Mouse (Mus musculus) thymus, adult 2 months (tissue): ENCODE measurements around the gene Btnl2. TPM values are rescaled to one million over a fixed set of nuclear protein-coding genes. Genes with fewer than 3 reads are reported as not detected.

ENCODE experiments used
- DNase-seq: peaks from one replicate; pipeline ENCODE4 v3.0.0; 2021
- H3K27ac ChIP-seq: fragments of 200-500 bp; 2 replicates; pipeline ENCODE4 v1.5.1; 2012; ENCODE audit warnings: low read length, control low read depth; ENCODE audit not compliant: control insufficient read depth, insufficient read depth
- H3K27me3 ChIP-seq: fragments of 200-500 bp; 2 replicates; pipeline ENCODE4 v1.6.1; 2012; ENCODE audit warnings: mild to moderate bottlenecking, low read length, moderate library complexity, mixed read lengths; ENCODE audit not compliant: control insufficient read depth, insufficient read depth
- H3K36me3 ChIP-seq: fragments of 200-500 bp; 2 replicates; pipeline ENCODE4 v1.6.1; 2012; ENCODE audit warnings: mild to moderate bottlenecking, low read length, moderate library complexity; ENCODE audit not compliant: control insufficient read depth, insufficient read depth
- H3K4me1 ChIP-seq: fragments of 200-500 bp; replicated peaks from 2 replicates; pipeline ENCODE4 v1.6.1; 2012; ENCODE audit warnings: low read length; ENCODE audit not compliant: control insufficient read depth, insufficient read depth
- H3K4me3 ChIP-seq: fragments of 200-500 bp; 2 replicates; pipeline ENCODE4 v1.5.1; 2012; ENCODE audit warnings: mild to moderate bottlenecking, low read length, control low read depth, moderate library complexity; ENCODE audit not compliant: control insufficient read depth, insufficient read depth
- CTCF ChIP-seq: fragments of 200-500 bp; IDR thresholded peaks from 2 replicates; pipeline ENCODE4 v1.5.1; 2012; ENCODE audit warnings: mild to moderate bottlenecking, control low read depth, low read length, moderate library complexity, borderline replicate concordance; ENCODE audit not compliant: control insufficient read depth, poor library complexity, insufficient read depth; ENCODE audit errors: extremely low read depth
- POLR2A ChIP-seq: fragments of 200-500 bp; IDR thresholded peaks from 2 replicates; pipeline ENCODE4 v1.6.1; 2012; ENCODE audit warnings: mild to moderate bottlenecking, low read length, control low read depth, moderate library complexity; ENCODE audit not compliant: control insufficient read depth, poor library complexity, insufficient read depth; ENCODE audit errors: extremely low read depth
- WGBS: fragments of 180-500 bp; shearing (Covaris S2); methylation state at CpG from one replicate; pipeline ENCODE4 v1.1.7; 2018; 5-methylcytosine and 5-hydroxymethylcytosine counted together
- polyA plus RNA-seq: library from polyadenylated mRNA; depleted of rRNA; stranded (reverse); fragments of >200 nt; gene quantifications from 2 replicates; pipeline ENCODE4 v1.2.3, GENCODE M21; 2012

The Btnl2 gene
- polyA plus RNA-seq, 1 experiment, result 1.4 TPM

DNA sequence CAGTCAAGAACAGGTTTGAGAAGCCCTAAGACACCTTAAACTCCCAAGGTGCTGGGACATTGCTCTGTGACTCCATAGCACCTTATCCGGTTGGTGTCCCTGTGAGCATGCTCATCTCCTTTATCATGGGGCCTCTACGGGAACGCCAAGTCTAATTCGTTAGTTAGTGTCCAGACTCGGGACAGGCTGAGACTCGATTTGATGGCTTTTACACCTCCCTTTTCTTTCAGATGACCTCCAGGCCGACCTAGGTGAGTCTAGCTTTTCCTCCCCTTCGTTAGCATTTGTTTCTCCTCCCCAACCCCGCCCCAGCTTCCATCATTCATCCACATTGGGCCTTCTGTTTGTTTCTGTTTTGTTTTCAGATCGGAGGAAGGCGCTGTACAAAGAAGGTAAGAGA lies 27.3 kb downstream of the Btnl2 start:
- no peaks in the 10 kb centered on the region for H3K27me3 ChIP-seq
- no peak overlapping the region for H3K4me3 ChIP-seq
- DNase-seq, result no peak
- no peaks in the 10 kb centered on the region for H3K4me1 ChIP-seq
- 91% methylated on average over 11 of the region's 11 CpGs for WGBS
- TF ChIP-seq POLR2A (no peak), CTCF (no peak)
- H3K36me3 ChIP-seq, result no peaks in the 10 kb centered on the region
- no peak overlapping the region for H3K27ac ChIP-seq

DNA sequence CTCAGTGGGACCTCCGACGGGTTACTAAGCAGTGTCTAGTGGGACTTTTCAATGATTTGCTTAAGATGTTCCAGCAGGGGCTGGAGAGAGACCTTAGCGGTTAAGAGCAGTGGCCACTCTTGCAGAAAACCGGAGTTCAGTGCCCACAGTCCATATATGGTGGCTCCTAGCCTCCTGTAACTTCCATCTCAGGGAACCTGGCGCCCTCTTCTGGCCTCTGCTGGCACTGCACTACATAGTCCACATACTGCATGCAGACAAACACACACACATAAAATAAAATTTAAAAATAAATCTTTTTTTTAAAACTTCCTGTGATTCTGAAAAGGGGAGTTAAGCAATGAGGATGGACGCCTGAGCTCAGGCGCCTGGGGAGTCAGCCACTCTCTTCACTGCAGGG lies 28.6 kb downstream of the Btnl2 start:
- no peak overlapping the region for H3K27ac ChIP-seq
- H3K4me3 ChIP-seq, result no peak overlapping the region
- 87% methylated on average over 7 of the region's 7 CpGs for WGBS
- no peaks in the 10 kb centered on the region for H3K27me3 ChIP-seq
- H3K36me3 ChIP-seq, result no peaks in the 10 kb centered on the region
- no peaks in the 10 kb centered on the region for H3K4me1 ChIP-seq
- DNase-seq, result peak; percentile 33
- TF ChIP-seq CTCF, result no peak
- no peak for TF ChIP-seq POLR2A

DNA sequence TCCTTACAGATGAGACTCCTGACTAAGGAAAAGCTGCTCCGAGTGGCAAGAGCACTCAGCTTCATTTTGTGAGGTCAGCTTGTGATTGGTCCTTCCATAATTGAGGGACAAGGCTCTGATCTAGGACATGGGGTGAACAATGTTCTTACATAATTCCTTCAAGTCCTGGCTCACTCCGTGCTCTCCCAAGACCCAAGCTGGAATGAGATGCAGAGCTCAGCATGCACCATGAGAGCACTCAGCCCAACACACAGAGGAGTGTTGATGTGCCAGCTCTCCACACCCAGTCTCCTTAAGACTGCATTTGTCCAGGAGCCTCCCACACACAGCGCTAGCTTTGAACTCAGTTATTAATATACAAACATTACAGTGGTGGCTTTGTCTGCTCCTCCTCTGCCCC lies 30.1 kb downstream of the Btnl2 start:
- no peak overlapping the region for H3K4me3 ChIP-seq
- H3K27me3 ChIP-seq, result no peaks in the 10 kb centered on the region
- H3K27ac ChIP-seq, result no peak overlapping the region
- no peak for DNase-seq
- WGBS, result 88% methylated on average over 3 of the region's 3 CpGs
- H3K36me3 ChIP-seq, result no peaks in the 10 kb centered on the region
- no peaks in the 10 kb centered on the region for H3K4me1 ChIP-seq
- TF ChIP-seq POLR2A (no peak), CTCF (no peak)

DNA sequence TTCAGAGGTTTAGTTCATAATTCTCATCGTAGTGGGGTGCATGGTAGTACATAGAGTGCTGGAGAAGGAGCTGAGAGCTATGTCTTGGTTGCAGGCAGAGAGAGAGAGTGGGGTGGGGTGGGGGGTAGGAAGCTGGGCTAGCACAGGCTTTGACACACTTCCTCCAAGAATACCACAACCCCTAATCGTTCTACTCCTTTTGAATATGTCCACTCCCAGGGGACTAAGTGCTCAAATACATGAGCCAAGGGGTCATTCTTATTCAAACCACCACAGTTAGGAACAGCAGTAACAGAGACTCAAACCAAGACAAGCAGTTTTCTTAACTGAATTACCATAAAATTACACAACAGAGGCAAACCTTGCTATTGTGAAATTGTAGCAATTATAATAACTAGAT lies 32.0 kb downstream of the Btnl2 start:
- 9% methylated on average over 2 of the region's 2 CpGs for WGBS
- no peak overlapping the region for H3K27ac ChIP-seq
- TF ChIP-seq POLR2A, result no peak
- TF ChIP-seq CTCF, result no peak

DNA sequence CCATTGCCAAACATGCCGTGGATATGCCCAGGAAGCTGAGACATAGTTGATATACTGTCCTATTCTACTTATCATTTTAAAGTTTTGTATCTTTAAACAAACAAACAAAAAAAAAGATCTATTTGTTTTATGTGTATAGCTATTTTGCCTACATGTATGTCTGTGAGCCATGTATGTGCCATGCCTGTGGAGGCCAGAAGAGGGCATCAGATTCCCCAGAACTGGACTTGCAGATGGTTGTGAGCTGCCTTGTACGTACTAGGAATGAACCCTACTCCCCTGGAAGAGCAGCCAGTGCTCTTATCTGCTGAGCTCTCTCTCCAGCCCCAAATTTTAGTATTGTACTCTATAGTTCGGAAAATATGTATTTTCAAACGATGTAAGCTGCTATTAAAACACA lies 33.9 kb downstream of the Btnl2 start:
- Histone ChIP-seq H3K4me3 (no peak overlapping the region), H3K36me3 (no peaks in the 10 kb centered on the region), H3K4me1 (peaks cover 8% of the 10 kb centered on the region; the same call in 1 of the 2 replicates), H3K27ac (no peak overlapping the region), H3K27me3 (peaks cover 5% of the 10 kb centered on the region; the same call in 1 of the 2 replicates)
- WGBS, result 46% methylated on average over 4 of the region's 4 CpGs
- peak; percentile 49 for DNase-seq
- no peak for TF ChIP-seq CTCF
- no peak for TF ChIP-seq POLR2A

More for the DNA sequence above, 32.0 kb downstream of the Btnl2 start:
- H3K4me1 ChIP-seq, result no peaks in the 10 kb centered on the region
- H3K4me3 ChIP-seq, result no peak overlapping the region
- no peaks in the 10 kb centered on the region for H3K36me3 ChIP-seq
- DNase-seq, result no peak
- H3K27me3 ChIP-seq, result peaks cover 5% of the 10 kb centered on the region; the same call in 1 of the 2 replicates

DNA sequence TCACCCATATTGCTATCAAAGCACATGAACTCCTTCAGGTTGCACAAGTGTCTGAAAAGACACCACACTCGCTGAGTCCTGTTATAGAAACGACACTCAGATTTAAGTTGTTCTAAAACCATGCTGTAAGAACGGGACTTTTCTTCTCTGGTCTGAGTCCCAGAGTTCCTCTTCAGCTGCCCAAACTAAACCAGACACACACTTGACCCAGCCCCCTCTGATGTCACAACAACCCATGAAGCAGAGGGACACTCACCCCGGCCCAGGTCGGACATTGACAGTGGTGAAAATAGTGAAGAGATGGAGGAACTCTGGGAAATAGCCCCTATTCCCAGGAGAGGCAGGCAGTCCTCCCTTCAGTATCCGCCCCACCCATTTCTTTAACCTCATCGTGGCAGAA lies 36.9 kb downstream of the Btnl2 start:
- 53% methylated on average over 7 of the region's 7 CpGs for WGBS
- TF ChIP-seq CTCF (no peak), POLR2A (no peak)
- H3K27ac ChIP-seq, result no peak overlapping the region; the same call in 1 of the 2 replicates
- no peaks in the 10 kb centered on the region for H3K36me3 ChIP-seq
- DNase-seq, result no peak
- no peak overlapping the region for H3K4me3 ChIP-seq
- H3K27me3 ChIP-seq, result peaks cover 5% of the 10 kb centered on the region; the same call in 1 of the 2 replicates
- H3K4me1 ChIP-seq, result peaks cover 8% of the 10 kb centered on the region; the same call in 1 of the 2 replicates

DNA sequence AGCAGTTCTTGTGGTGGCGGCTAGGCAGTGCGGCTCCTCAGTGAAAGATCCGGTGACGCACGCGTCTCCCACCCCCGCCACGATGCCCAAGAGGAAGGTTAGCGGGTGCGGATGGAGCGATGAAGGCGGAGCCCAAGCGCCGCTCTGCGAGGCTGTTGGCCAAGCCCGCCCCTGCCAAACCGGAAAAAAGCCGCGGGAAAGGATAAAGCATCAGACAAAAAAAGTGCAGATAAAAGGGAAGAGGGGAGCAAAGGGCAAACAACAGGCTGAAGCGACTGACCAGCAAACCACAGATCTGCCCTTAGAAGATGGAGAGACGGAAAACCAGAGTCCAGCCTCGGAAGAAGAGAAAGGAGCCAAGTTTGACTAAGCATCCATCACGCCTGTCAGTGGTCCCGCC lies 37.7 kb downstream of the Btnl2 start:
- Histone ChIP-seq H3K27ac (no peak overlapping the region), H3K4me3 (0 out of 2 replicates have a peak overlapping the region, but pooled peaks have one; percentile 19), H3K27me3 (peaks cover 5% of the 10 kb centered on the region; the same call in 1 of the 2 replicates), H3K4me1 (peaks cover 8% of the 10 kb centered on the region; the same call in 1 of the 2 replicates), H3K36me3 (no peaks in the 10 kb centered on the region)
- TF ChIP-seq POLR2A, result no peak
- TF ChIP-seq CTCF, result 0 out of 2 replicates have a peak, but pooled peaks have one; percentile 11
- WGBS, result 2% methylated on average over 24 of the region's 24 CpGs
- no peak for DNase-seq

DNA sequence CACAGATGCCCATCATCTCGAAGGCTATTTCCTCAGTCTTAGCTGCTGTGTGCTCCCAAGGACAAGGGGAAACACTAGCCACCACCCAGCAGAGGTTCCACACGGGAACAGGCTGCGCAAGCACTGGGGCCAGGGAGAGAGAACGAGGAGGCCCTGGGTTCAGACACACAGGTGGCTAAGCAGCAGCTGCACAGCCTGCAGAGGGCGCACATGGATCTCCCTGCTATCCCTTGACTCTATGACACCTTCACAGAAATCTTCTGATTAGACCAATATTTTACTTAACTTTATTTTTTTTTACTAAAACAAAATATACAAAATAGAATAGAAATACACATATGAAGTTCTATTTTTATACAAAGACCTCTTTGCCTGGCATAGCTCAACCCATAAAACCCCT lies 42.7 kb downstream of the Btnl2 start:
- Histone ChIP-seq H3K4me1 (peaks cover 3% of the 10 kb centered on the region), H3K27me3 (no peaks in the 10 kb centered on the region), H3K36me3 (no peaks in the 10 kb centered on the region), H3K4me3 (no peak overlapping the region), H3K27ac (no peak overlapping the region)
- peak; percentile 24 for DNase-seq
- no peak for TF ChIP-seq CTCF
- no peak for TF ChIP-seq POLR2A
- 64% methylated on average over 5 of the region's 5 CpGs for WGBS
